Mouse (Mus musculus): ENCODE measurements around the gene Ttc36. TPM values are rescaled to one million over a fixed set of nuclear protein-coding genes. Genes with fewer than 3 reads are reported as not detected.

The Ttc36 gene
- polyA plus RNA-seq, 1 experiment from 2014 or later = not detected

DNA sequence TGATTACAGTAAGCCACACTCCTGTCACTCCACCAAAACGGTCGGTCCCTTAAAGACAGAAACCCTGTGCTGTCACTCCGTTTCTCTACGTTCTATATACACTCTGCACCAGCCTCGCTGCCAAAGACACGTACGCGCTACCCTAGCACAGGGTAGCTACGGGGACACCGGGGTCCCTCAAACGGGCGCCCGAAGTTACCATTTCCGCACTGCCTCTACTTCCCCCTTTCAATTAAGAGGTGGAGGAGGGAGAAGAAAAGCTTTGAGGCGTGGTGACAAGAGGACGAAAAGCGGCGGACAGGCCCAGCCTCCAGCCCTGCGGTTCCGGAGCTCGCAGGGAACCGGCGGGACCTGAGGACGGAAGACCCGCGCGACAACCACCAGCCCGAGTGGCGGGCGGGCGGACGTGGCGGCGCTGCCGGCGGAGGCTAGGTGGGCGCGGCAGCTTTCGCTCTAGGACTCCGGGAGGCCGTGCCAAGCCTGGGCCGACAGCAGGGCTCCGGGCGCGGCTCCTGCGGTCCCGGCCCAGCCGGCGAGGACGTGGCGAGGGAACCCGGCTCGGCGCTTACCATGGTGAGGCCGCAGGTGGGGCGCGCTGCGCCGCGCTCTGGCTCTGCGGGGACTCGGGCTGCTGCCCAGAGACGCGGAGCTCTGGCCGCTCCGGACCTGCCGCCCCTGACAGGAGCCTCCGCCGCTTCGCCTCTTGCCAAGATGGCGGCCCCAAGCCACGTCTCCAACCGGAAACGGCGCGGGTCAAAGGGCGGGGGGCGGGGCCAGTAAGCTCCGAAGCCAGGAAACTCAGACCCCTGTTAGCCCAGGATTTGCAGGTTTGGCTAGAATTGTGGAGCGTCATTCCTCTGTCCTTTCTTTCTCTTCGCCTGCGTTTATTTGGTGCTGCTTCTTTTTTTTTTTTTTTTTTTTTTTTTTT, 35.5 kb downstream of the Ttc36 start, which contains the start of the genes Arcn1 and Ift46:
Gene Arcn1 (minus strand): TSS at position 745 of the 928 bp plus-strand sequence.
Gene Ift46 (plus strand): TSS at position 808 of the 928 bp plus-strand sequence.
- no peaks in the 10 kb centered on the region for H3K9me3 ChIP-seq
- H3K27me3 ChIP-seq (ENCODE audit: poor library complexity, severe bottlenecking) = no peaks in the 10 kb centered on the region
- WGBS = under 1% methylated on average over 81 of the region's 82 CpGs
- peak within 1 kb of the TSS; percentile 96 for H3K27ac ChIP-seq
- 0 out of 2 replicates have a peak, but pooled peaks cover 2% of the 10 kb centered on the region for H3K36me3 ChIP-seq (replicated peaks)
- H3K4me3 ChIP-seq = peak within 1 kb of the TSS; percentile 90
- DNase-seq (ENCODE audit: extremely low spot score, low spot score) = peak; percentile 91
- peaks cover 17% of the 10 kb centered on the region for H3K4me1 ChIP-seq

DNA sequence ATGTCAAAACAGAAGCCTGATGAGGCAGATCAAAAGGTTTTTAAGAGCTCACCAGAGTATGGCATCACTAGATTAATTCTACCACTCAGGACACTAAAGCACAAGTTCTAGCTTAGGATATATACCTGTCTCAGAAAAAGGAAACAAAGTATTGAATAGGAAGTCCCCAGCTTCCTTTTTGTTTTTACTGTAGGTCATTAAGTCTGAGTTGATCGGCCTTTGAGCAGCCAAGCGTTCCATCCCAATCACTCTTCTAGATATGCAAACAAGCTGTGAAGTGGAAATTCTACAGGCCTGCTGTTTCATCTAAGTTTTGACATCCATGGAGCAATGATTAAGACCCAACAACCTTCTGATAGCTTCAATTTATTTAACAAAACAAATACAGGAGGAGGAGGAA, 42.0 kb downstream of the Ttc36 start:
- Histone ChIP-seq H3K4me1 (peaks cover 4% of the 10 kb centered on the region), H3K27me3 (ENCODE audit: poor library complexity, severe bottlenecking) (no peaks in the 10 kb centered on the region), H3K36me3 (replicated peaks) (peaks cover 56% of the 10 kb centered on the region), H3K9me3 (no peaks in the 10 kb centered on the region), H3K27ac (no peak overlapping the region), H3K4me3 (no peak overlapping the region)
- 94% methylated on average over 2 of the region's 2 CpGs for WGBS
- no peak for DNase-seq (ENCODE audit: extremely low spot score, low spot score)

Other genes with a start within 250 kb of the Ttc36 start
- gene Cxcr5, start 241.2 kb downstream of the Ttc36 start, polyA plus RNA-seq (2016; fragmentation: Nextera tagmentation; extraction: Ambion mirVana) = 0.05 TPM in 1 of 2 replicates, not detected in the other
- 20.3 and 21.0 TPM in 2 replicates for gene Ddx6, start 198.2 kb downstream of the Ttc36 start, polyA plus RNA-seq (2016; fragmentation: Nextera tagmentation; extraction: Ambion mirVana)
- gene Treh, start 129.8 kb downstream of the Ttc36 start, polyA plus RNA-seq (2016; fragmentation: Nextera tagmentation; extraction: Ambion mirVana) = not detected in 2 replicates
- 37.8 and 44.7 TPM in 2 replicates for gene Phldb1, start 67.9 kb downstream of the Ttc36 start, polyA plus RNA-seq (2016; fragmentation: Nextera tagmentation; extraction: Ambion mirVana)
- gene Arcn1, start 35.2 kb downstream of the Ttc36 start, polyA plus RNA-seq (2016; fragmentation: Nextera tagmentation; extraction: Ambion mirVana) = 159 and 168 TPM in 2 replicates
- 110 TPM in 2 replicates for gene Ift46, start 35.2 kb downstream of the Ttc36 start, polyA plus RNA-seq (2016; fragmentation: Nextera tagmentation; extraction: Ambion mirVana)
- 2.1 and 3.0 TPM in 2 replicates for gene Tmem25, start 3.8 kb downstream of the Ttc36 start, polyA plus RNA-seq (2016; fragmentation: Nextera tagmentation; extraction: Ambion mirVana)
- 10.3 and 10.8 TPM in 2 replicates for gene Kmt2a, start 78.2 kb upstream of the Ttc36 start, polyA plus RNA-seq (2016; fragmentation: Nextera tagmentation; extraction: Ambion mirVana)
- 509 and 532 TPM in 2 replicates for gene Atp5l, start 117.7 kb upstream of the Ttc36 start, polyA plus RNA-seq (2016; fragmentation: Nextera tagmentation; extraction: Ambion mirVana)
- gene Ube4a, start 162.5 kb upstream of the Ttc36 start, polyA plus RNA-seq (2016; fragmentation: Nextera tagmentation; extraction: Ambion mirVana) = 23.8 and 24.8 TPM in 2 replicates
- gene Cd3g, start 177.4 kb upstream of the Ttc36 start, polyA plus RNA-seq (2016; fragmentation: Nextera tagmentation; extraction: Ambion mirVana) = not detected in 2 replicates
- not detected in 2 replicates for gene Cd3d, start 178.7 kb upstream of the Ttc36 start, polyA plus RNA-seq (2016; fragmentation: Nextera tagmentation; extraction: Ambion mirVana)
- gene Cd3e, start 206.6 kb upstream of the Ttc36 start, polyA plus RNA-seq (2016; fragmentation: Nextera tagmentation; extraction: Ambion mirVana) = not detected in 2 replicates
- 3.2 and 3.5 TPM in 2 replicates for gene Mpzl2, start 236.7 kb upstream of the Ttc36 start, polyA plus RNA-seq (2016; fragmentation: Nextera tagmentation; extraction: Ambion mirVana)

Data from forebrain, embryonic 10.5 days (tissue).